Mouse (Mus musculus): ENCODE data around the gene Rab11fip2. TPM values are rescaled to one million over a fixed set of nuclear protein-coding genes. Genes with fewer than 3 reads are reported as not detected.

The Rab11fip2 gene
- 6.5 and 7.2 TPM in 2 replicates for polyA plus RNA-seq (2015; fragmentation: Nextera tagmentation; extraction: Ambion mirVana)

DNA sequence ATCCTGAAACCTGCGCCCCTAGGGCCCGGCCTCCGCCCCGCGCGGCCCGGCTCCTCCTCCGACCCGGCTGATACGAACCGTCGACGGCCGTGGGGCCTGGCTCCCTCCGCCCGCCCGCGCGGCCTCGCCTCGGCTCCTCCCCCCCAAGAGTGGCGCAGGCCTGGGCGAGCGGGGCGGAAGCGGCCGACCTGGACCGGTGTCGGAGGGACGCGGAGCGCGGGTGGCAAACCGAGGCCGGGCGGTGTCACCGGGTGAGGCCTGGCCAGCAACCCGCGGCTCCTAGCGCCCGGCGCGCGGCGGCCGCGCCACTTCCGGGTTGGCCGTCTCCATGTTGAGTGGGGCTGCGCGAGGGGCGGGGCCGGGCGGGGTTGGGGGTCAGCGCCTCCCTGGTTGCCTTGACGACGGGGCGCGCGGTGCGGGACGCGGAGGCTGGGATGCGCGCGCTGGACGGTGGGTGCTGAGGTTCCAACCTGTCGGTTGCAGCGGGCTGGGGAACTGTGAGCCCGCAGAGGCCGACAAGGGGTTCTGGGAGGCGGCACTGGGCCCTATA is at the start of gene Rab11fip2:
Rab11fip2 (minus strand) TSS at position 333 of the 550 bp plus-strand sequence.
- WGBS = under 1% methylated on average over 72 of the region's 72 CpGs
- ATAC-seq (replicated peaks; ENCODE audit: low FRiP score, low read depth) = peak; percentile 96
- DNase-seq (ENCODE audit: low spot score) = peak; percentile 81
- Histone ChIP-seq H3K36me3 (ENCODE audit: insufficient read depth, low read length) (no peaks in the 10 kb centered on the region), H3K9me3 (replicated peaks; ENCODE audit: low read length) (no peaks in the 10 kb centered on the region), H3K4me1 (replicated peaks; ENCODE audit: insufficient read depth, low read length) (no peaks in the 10 kb centered on the region), H3K4me3 (replicated peaks; ENCODE audit: low read depth, low read length) (peak within 1 kb of the TSS; percentile 82), H3K9ac (ENCODE audit: low read depth, low read length) (peak within 1 kb of the TSS; percentile 91), H3K4me2 (ENCODE audit: low read length) (peak within 1 kb of the TSS; percentile 70), H3K27me3 (ENCODE audit: insufficient read depth, low read length) (no peaks in the 10 kb centered on the region), H3K27ac (peak within 1 kb of the TSS; percentile 91)
- TF ChIP-seq CTCF (IDR thresholded peaks at IDR 0.05; ENCODE audit: low read depth) = no peak

DNA sequence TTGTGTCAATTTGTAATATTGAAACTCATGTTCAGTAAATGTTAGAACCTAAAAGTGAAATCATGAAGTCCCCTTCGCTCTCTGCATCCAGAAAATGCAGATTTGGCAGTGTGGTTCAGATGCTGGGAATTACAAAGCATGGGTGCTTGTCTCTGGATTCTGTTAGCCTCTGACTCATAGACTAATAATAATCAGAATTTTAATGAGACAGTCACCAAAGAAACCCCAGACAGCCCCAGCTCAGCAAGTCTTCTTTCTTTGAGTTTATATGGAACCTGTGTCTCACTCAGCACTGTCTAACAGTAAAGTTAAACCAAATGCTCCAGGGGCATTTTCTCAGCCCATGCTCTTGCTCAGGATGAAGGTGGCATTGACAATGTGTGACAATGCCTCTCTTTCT is 38.1 kb upstream of the Rab11fip2 start:
- WGBS = 97% methylated on average over 1 of the region's 1 CpGs
- no peak for DNase-seq (ENCODE audit: low spot score)
- Histone ChIP-seq H3K4me3 (replicated peaks; ENCODE audit: low read depth, low read length) (no peak overlapping the region), H3K27me3 (ENCODE audit: insufficient read depth, low read length) (no peaks in the 10 kb centered on the region), H3K27ac (no peak overlapping the region), H3K4me1 (replicated peaks; ENCODE audit: insufficient read depth, low read length) (no peaks in the 10 kb centered on the region), H3K9me3 (replicated peaks; ENCODE audit: low read length) (no peaks in the 10 kb centered on the region), H3K9ac (ENCODE audit: low read depth, low read length) (no peak overlapping the region), H3K4me2 (ENCODE audit: low read length) (no peak overlapping the region), H3K36me3 (ENCODE audit: insufficient read depth, low read length) (no peaks in the 10 kb centered on the region)
- no peak for ATAC-seq (replicated peaks; ENCODE audit: low FRiP score, low read depth)
- TF ChIP-seq CTCF (IDR thresholded peaks at IDR 0.05; ENCODE audit: low read depth) = no peak

DNA sequence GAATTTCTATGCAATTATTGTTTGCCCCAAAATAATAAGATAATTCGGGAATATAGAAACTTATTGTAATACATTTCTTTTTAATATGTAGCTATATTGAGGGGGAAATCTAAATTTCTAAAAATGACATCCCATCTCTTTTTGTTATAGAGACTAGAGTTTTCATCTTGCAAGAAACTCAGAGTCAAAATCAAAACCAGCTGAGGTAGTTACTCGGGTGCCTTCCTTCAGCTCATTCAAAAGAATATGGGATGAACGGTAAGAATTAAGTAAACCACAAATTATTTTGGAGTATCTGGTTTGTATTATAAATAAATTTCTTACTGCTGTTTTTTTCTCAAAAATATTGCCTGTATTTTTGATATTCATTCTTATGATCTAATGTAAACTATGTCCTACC is 11.5 kb upstream of the Rab11fip2 start:
- no peaks in the 10 kb centered on the region for H3K9me3 ChIP-seq (replicated peaks; ENCODE audit: low read length)
- no peak overlapping the region for H3K4me2 ChIP-seq (ENCODE audit: low read length)
- H3K27ac ChIP-seq = no peak overlapping the region
- no peak for TF ChIP-seq CTCF (IDR thresholded peaks at IDR 0.05; ENCODE audit: low read depth)
- ATAC-seq (replicated peaks; ENCODE audit: low FRiP score, low read depth) (no peak), DNase-seq (ENCODE audit: low spot score) (no peak)
- no peaks in the 10 kb centered on the region for H3K4me1 ChIP-seq (replicated peaks; ENCODE audit: insufficient read depth, low read length)
- no peak overlapping the region for H3K4me3 ChIP-seq (replicated peaks; ENCODE audit: low read depth, low read length)
- no peaks in the 10 kb centered on the region for H3K27me3 ChIP-seq (ENCODE audit: insufficient read depth, low read length)
- H3K36me3 ChIP-seq (ENCODE audit: insufficient read depth, low read length) = no peaks in the 10 kb centered on the region
- H3K9ac ChIP-seq (ENCODE audit: low read depth, low read length) = no peak overlapping the region
- WGBS = 84% methylated on average over 3 of the region's 3 CpGs

DNA sequence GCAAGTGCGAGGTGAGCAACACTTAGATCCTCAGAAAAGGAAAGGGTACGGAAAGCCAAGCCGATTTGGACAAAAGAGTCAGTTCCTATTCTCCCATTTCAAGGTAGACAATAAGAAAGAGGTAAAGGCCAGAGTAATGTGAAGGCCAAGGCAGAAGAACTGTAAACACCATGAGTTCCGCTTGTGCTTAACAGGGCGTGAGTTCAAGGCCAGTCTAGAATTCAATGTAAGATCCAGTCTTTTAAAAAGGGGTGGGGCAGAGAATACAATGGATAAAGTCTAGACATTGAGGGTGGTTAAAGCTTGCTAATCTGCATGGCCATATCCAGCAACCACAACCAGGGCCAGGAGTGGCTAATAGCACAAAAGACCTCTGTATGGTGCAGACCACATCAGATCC is 6.3 kb upstream of the Rab11fip2 start:
- no peak overlapping the region for H3K4me2 ChIP-seq (ENCODE audit: low read length)
- ATAC-seq (replicated peaks; ENCODE audit: low FRiP score, low read depth) = no peak
- no peaks in the 10 kb centered on the region for H3K27me3 ChIP-seq (ENCODE audit: insufficient read depth, low read length)
- WGBS = 80% methylated on average over 5 of the region's 5 CpGs
- H3K9me3 ChIP-seq (replicated peaks; ENCODE audit: low read length) = no peaks in the 10 kb centered on the region
- H3K4me1 ChIP-seq (replicated peaks; ENCODE audit: insufficient read depth, low read length) = no peaks in the 10 kb centered on the region
- TF ChIP-seq CTCF (IDR thresholded peaks at IDR 0.05; ENCODE audit: low read depth) = no peak
- H3K9ac ChIP-seq (ENCODE audit: low read depth, low read length) = no peak overlapping the region
- H3K36me3 ChIP-seq (ENCODE audit: insufficient read depth, low read length) = no peaks in the 10 kb centered on the region
- no peak overlapping the region for H3K27ac ChIP-seq
- no peak for DNase-seq (ENCODE audit: low spot score)
- no peak overlapping the region for H3K4me3 ChIP-seq (replicated peaks; ENCODE audit: low read depth, low read length)

DNA sequence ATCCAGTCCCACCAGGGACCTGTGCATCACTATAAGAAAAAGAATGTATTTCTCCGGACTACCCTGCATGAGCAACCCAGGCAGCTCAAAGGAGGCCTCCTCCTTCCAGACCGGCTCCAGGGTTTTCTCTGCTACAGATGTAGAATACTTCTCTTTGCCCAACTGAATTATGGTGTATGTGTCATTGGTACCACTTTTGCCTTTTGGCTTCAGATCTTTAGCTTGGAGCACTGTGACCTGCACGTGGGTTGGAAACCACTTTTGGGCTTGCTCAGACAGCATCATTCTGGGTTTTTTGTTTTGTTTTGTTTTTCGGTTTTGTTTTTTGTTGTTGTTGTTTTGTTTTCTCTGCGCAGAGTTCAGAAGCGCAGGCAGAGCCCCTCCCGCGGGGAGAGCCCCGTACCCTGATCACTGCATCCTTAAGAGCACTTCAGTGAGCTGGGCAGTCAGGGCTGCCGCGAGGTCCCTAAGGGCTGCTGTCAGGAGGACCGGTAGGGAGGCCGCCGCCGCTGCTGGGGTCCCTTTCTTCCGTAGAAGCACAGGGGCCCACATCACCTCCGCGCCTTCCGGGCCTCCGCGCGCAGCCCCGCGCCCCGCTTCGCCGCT is 635 bp downstream of the Rab11fip2 start:
- WGBS = 2% methylated on average over 27 of the region's 27 CpGs
- Histone ChIP-seq H3K27me3 (ENCODE audit: insufficient read depth, low read length) (no peaks in the 10 kb centered on the region), H3K36me3 (ENCODE audit: insufficient read depth, low read length) (no peaks in the 10 kb centered on the region), H3K4me3 (replicated peaks; ENCODE audit: low read depth, low read length) (peak overlapping the region; percentile 82), H3K4me2 (ENCODE audit: low read length) (peak overlapping the region; percentile 70), H3K4me1 (replicated peaks; ENCODE audit: insufficient read depth, low read length) (0 out of 2 replicates have a peak, but pooled peaks cover 3% of the 10 kb centered on the region), H3K9ac (ENCODE audit: low read depth, low read length) (peak overlapping the region; percentile 91), H3K9me3 (replicated peaks; ENCODE audit: low read length) (no peaks in the 10 kb centered on the region), H3K27ac (peak overlapping the region; percentile 91)
- DNase-seq (ENCODE audit: low spot score) = peak; percentile 76
- no peak for TF ChIP-seq CTCF (IDR thresholded peaks at IDR 0.05; ENCODE audit: low read depth)
- ATAC-seq (replicated peaks; ENCODE audit: low FRiP score, low read depth) = peak; percentile 64; the same call in 1 of the 2 replicates

DNA sequence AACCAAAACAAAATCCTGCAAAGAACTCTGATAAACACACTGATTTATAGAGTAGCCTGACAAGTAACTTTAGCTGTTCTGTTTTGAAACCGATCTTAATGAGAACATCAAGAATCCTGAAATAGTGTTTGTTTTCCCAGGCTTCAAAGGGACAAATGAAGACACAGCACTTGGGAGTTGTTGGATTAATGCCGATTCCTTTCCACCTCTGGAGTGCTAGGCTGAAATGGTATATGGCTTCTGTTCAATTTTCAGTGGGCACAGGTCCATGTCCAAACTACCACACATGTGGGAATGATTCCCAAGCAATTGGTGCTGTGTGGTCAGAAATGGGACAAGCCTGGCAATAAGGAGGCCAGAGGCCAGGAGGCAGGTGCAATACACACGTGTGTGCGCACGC is 3.7 kb downstream of the Rab11fip2 start:
- H3K27ac ChIP-seq = no peak overlapping the region
- ATAC-seq (replicated peaks; ENCODE audit: low FRiP score, low read depth) (no peak), DNase-seq (ENCODE audit: low spot score) (peak; percentile 80)
- no peak for TF ChIP-seq CTCF (IDR thresholded peaks at IDR 0.05; ENCODE audit: low read depth)
- 52% methylated on average over 5 of the region's 5 CpGs for WGBS
- H3K36me3 ChIP-seq (ENCODE audit: insufficient read depth, low read length) = no peaks in the 10 kb centered on the region
- no peaks in the 10 kb centered on the region for H3K27me3 ChIP-seq (ENCODE audit: insufficient read depth, low read length)
- no peak overlapping the region for H3K9ac ChIP-seq (ENCODE audit: low read depth, low read length)
- H3K4me1 ChIP-seq (replicated peaks; ENCODE audit: insufficient read depth, low read length) = 0 out of 2 replicates have a peak, but pooled peaks cover 3% of the 10 kb centered on the region
- no peak overlapping the region for H3K4me3 ChIP-seq (replicated peaks; ENCODE audit: low read depth, low read length)
- no peak overlapping the region for H3K4me2 ChIP-seq (ENCODE audit: low read length)
- no peaks in the 10 kb centered on the region for H3K9me3 ChIP-seq (replicated peaks; ENCODE audit: low read length)

All from kidney, postnatal 0 days (tissue).